Mouse (Mus musculus) heart, embryonic 12.5 days (tissue): ENCODE data around the gene Agap3. TPM values are rescaled to one million over a fixed set of nuclear protein-coding genes. Genes with fewer than 3 reads are reported as not detected.

ENCODE experiments used
- ATAC-seq: fragments of 200-750 bp; cut with Nextera tagmentation; 2 replicates; pipeline ENCODE4 v1.8.0; 2017; ENCODE audit warnings: moderate TSS enrichment, moderate library complexity; ENCODE audit not compliant: insufficient number of reproducible peaks, low FRiP score
- H3K27ac ChIP-seq: fragments of 300-500 bp; sonication (generic); 2 replicates; pipeline ENCODE4 v1.5.1; 2016; ENCODE audit warnings: mild to moderate bottlenecking, moderate library complexity; ENCODE audit not compliant: poor library complexity, severe bottlenecking
- H3K27me3 ChIP-seq: fragments of 300-500 bp; sonication (generic); replicated peaks from 2 replicates; pipeline ENCODE4 v1.6.1; 2016; ENCODE audit warnings: mild to moderate bottlenecking, moderate library complexity
- H3K36me3 ChIP-seq: fragments of 300-500 bp; sonication (generic); 2 replicates; pipeline ENCODE4 v1.6.1; 2016; ENCODE audit warnings: mild to moderate bottlenecking, moderate library complexity
- H3K4me1 ChIP-seq: fragments of 300-500 bp; sonication (generic); replicated peaks from 2 replicates; pipeline ENCODE4 v1.6.1; 2016; ENCODE audit warnings: mild to moderate bottlenecking
- H3K4me2 ChIP-seq: fragments of 300-500 bp; sonication (generic); 2 replicates; pipeline ENCODE4 v1.6.1; 2016; ENCODE audit warnings: mild to moderate bottlenecking, moderate library complexity
- H3K4me3 ChIP-seq: fragments of 300-500 bp; sonication (generic); 2 replicates; pipeline ENCODE4 v1.5.1; 2016; ENCODE audit warnings: mild to moderate bottlenecking
- H3K9ac ChIP-seq: fragments of 300-500 bp; sonication (generic); 2 replicates; pipeline ENCODE4 v1.6.1; 2016; ENCODE audit warnings: mild to moderate bottlenecking, moderate library complexity
- H3K9me3 ChIP-seq: fragments of 300-500 bp; sonication (generic); replicated peaks from 2 replicates; pipeline ENCODE4 v1.6.1; 2016; ENCODE audit warnings: mild to moderate bottlenecking, moderate library complexity
- WGBS: fragments of 180-500 bp; shearing (Covaris S2); methylation state at CpG from one replicate; pipeline ENCODE4 v1.1.7; 2016; 5-methylcytosine and 5-hydroxymethylcytosine counted together
- polyA plus RNA-seq: library from polyadenylated mRNA; unstranded; fragments of >200 nt; fragmentation: Nextera tagmentation; extraction: Ambion mirVana; gene quantifications from 2 replicates; pipeline ENCODE4 v1.2.1, GENCODE M21; 2016

The Agap3 gene
- polyA plus RNA-seq, 1 experiment from 2014 or later, result 34.9 TPM

- H3K27me3 ChIP-seq, result peaks cover 8% of the 10 kb centered on the region; the same call in 1 of the 2 replicates
- peaks cover 21% of the 10 kb centered on the region for H3K36me3 ChIP-seq
- ATAC-seq, result no peak
- no peak overlapping the region for H3K4me2 ChIP-seq
- H3K9ac ChIP-seq, result no peak overlapping the region
- H3K4me3 ChIP-seq, result no peak overlapping the region
- WGBS, result 89% methylated on average over 9 of the region's 9 CpGs
- no peak overlapping the region for H3K27ac ChIP-seq
- H3K4me1 ChIP-seq, result peaks cover 27% of the 10 kb centered on the region
- no peaks in the 10 kb centered on the region for H3K9me3 ChIP-seq
These were observed 31.6 kb upstream of the Agap3 start for GRCm38 (mm10) chr5:24420381-24420780.

- no peaks in the 10 kb centered on the region for H3K9me3 ChIP-seq
- peak; percentile 93 for ATAC-seq
- no peaks in the 10 kb centered on the region for H3K27me3 ChIP-seq
- H3K4me1 ChIP-seq, result peaks cover 42% of the 10 kb centered on the region
- H3K4me3 ChIP-seq, result peak within 1 kb of the TSS; percentile 76
- peaks cover 21% of the 10 kb centered on the region for H3K36me3 ChIP-seq
- peak within 1 kb of the TSS; percentile 97 for H3K27ac ChIP-seq
- under 1% methylated on average over 46 of the region's 46 CpGs for WGBS
- H3K4me2 ChIP-seq, result peak within 1 kb of the TSS; percentile 80
- H3K9ac ChIP-seq, result peak within 1 kb of the TSS; percentile 85
These were observed 28.6 kb upstream of the Agap3 start, which contains the start of the genes Cdk5 and Slc4a2 for GRCm38 (mm10) chr5:24423129-24424003. TSS of gene Cdk5 (minus strand) at chr5:24423530. TSS of gene Slc4a2 (plus strand) at chr5:24423837.

- peak overlapping the region; percentile 80 for H3K4me2 ChIP-seq
- H3K9me3 ChIP-seq, result no peaks in the 10 kb centered on the region
- 10% methylated on average over 21 of the region's 21 CpGs for WGBS
- peak; percentile 12 for ATAC-seq
- peak overlapping the region; percentile 76 for H3K4me3 ChIP-seq
- H3K4me1 ChIP-seq, result peaks cover 49% of the 10 kb centered on the region
- peaks cover 20% of the 10 kb centered on the region for H3K36me3 ChIP-seq
- no peaks in the 10 kb centered on the region for H3K27me3 ChIP-seq
- peak overlapping the region; percentile 85 for H3K9ac ChIP-seq
- H3K27ac ChIP-seq, result peak overlapping the region; percentile 97
These were observed 27.8 kb upstream of the Agap3 start for GRCm38 (mm10) chr5:24424004-24424781.

- H3K4me3 ChIP-seq, result peak overlapping the region; percentile 76
- peaks cover 49% of the 10 kb centered on the region for H3K4me1 ChIP-seq
- WGBS, result under 1% methylated on average over 60 of the region's 60 CpGs
- H3K27me3 ChIP-seq, result no peaks in the 10 kb centered on the region
- peak overlapping the region; percentile 97 for H3K27ac ChIP-seq
- peaks cover 20% of the 10 kb centered on the region for H3K36me3 ChIP-seq
- peak; percentile 68 for ATAC-seq
- H3K9ac ChIP-seq, result peak overlapping the region; percentile 85
- no peaks in the 10 kb centered on the region for H3K9me3 ChIP-seq
- H3K4me2 ChIP-seq, result peak overlapping the region; percentile 80
These were observed 27.0 kb upstream of the Agap3 start for GRCm38 (mm10) chr5:24424861-24425411.

- peak; percentile 10; the same call in 1 of the 2 replicates for ATAC-seq
These were observed 26.4 kb upstream of the Agap3 start for GRCm38 (mm10) chr5:24425421-24426036.

GRCm38 (mm10) chr5:24426037-24426432, 25.9 kb upstream of the Agap3 start:
- 1% methylated on average over 10 of the region's 10 CpGs for WGBS
- Histone ChIP-seq H3K9ac (peak overlapping the region; percentile 85), H3K4me1 (peaks cover 49% of the 10 kb centered on the region), H3K9me3 (no peaks in the 10 kb centered on the region), H3K4me3 (peak overlapping the region; percentile 76), H3K27ac (peak overlapping the region; percentile 97; the same call in 1 of the 2 replicates), H3K4me2 (peak overlapping the region; percentile 80), H3K27me3 (no peaks in the 10 kb centered on the region), H3K36me3 (peaks cover 20% of the 10 kb centered on the region)
- ATAC-seq, result no peak

More at GRCm38 (mm10) chr5:24425421-24426036, 26.4 kb upstream of the Agap3 start:
- Histone ChIP-seq H3K4me1 (peaks cover 49% of the 10 kb centered on the region), H3K36me3 (peaks cover 20% of the 10 kb centered on the region), H3K27ac (peak overlapping the region; percentile 97), H3K9me3 (no peaks in the 10 kb centered on the region), H3K4me2 (peak overlapping the region; percentile 80), H3K4me3 (peak overlapping the region; percentile 76), H3K9ac (peak overlapping the region; percentile 85), H3K27me3 (no peaks in the 10 kb centered on the region)
- WGBS, result under 1% methylated on average over 24 of the region's 30 CpGs

GRCm38 (mm10) chr5:24426556-24427284, 25.3 kb upstream of the Agap3 start:
- H3K27ac ChIP-seq, result no peak overlapping the region
- 11% methylated on average over 9 of the region's 9 CpGs for WGBS
- H3K27me3 ChIP-seq, result no peaks in the 10 kb centered on the region
- peaks cover 49% of the 10 kb centered on the region for H3K4me1 ChIP-seq
- no peaks in the 10 kb centered on the region for H3K9me3 ChIP-seq
- H3K9ac ChIP-seq, result peak overlapping the region; percentile 85
- peak overlapping the region; percentile 76 for H3K4me3 ChIP-seq
- ATAC-seq, result no peak
- H3K36me3 ChIP-seq, result peaks cover 27% of the 10 kb centered on the region
- H3K4me2 ChIP-seq, result peak overlapping the region; percentile 80

GRCm38 (mm10) chr5:24427285-24427633, 24.7 kb upstream of the Agap3 start:
- WGBS, result 26% methylated on average over 12 of the region's 12 CpGs
- H3K36me3 ChIP-seq, result peaks cover 32% of the 10 kb centered on the region
- H3K4me3 ChIP-seq, result 0 out of 2 replicates have a peak overlapping the region, but pooled peaks have one; percentile 76
- ATAC-seq, result no peak
- 0 out of 2 replicates have a peak overlapping the region, but pooled peaks have one; percentile 11 for H3K9ac ChIP-seq
- peaks cover 49% of the 10 kb centered on the region for H3K4me1 ChIP-seq
- no peak overlapping the region for H3K27ac ChIP-seq
- H3K27me3 ChIP-seq, result no peaks in the 10 kb centered on the region
- H3K9me3 ChIP-seq, result no peaks in the 10 kb centered on the region
- peak overlapping the region; percentile 80 for H3K4me2 ChIP-seq

- Histone ChIP-seq H3K27me3 (no peaks in the 10 kb centered on the region), H3K4me3 (no peak overlapping the region), H3K4me1 (peaks cover 43% of the 10 kb centered on the region), H3K9ac (peak overlapping the region; percentile 50; the same call in 1 of the 2 replicates), H3K27ac (no peak overlapping the region), H3K36me3 (peaks cover 39% of the 10 kb centered on the region), H3K9me3 (no peaks in the 10 kb centered on the region), H3K4me2 (peak overlapping the region; percentile 80)
- ATAC-seq, result no peak
- WGBS, result 13% methylated on average over 15 of the region's 15 CpGs
These were observed 24.0 kb upstream of the Agap3 start for GRCm38 (mm10) chr5:24427981-24428402.

GRCm38 (mm10) chr5:24428596-24428995, 23.4 kb upstream of the Agap3 start:
- Histone ChIP-seq H3K27ac (no peak overlapping the region), H3K9ac (peak overlapping the region; percentile 50), H3K4me2 (peak overlapping the region; percentile 80), H3K4me1 (peaks cover 46% of the 10 kb centered on the region), H3K4me3 (no peak overlapping the region), H3K27me3 (no peaks in the 10 kb centered on the region), H3K36me3 (peaks cover 45% of the 10 kb centered on the region), H3K9me3 (no peaks in the 10 kb centered on the region)
- WGBS, result 15% methylated on average over 9 of the region's 9 CpGs
- ATAC-seq, result no peak
